Mouse (Mus musculus): ENCODE data around the gene Slc7a11. TPM values are rescaled to one million over a fixed set of nuclear protein-coding genes. Genes with fewer than 3 reads are reported as not detected.
A peak's percentile ranks its signal among the peaks of the same experiment; 100 is the strongest.

Gene Slc7a11
- total RNA-seq, 2 experiments from 2014 or later, result 0.42 to 0.47 TPM

DNA sequence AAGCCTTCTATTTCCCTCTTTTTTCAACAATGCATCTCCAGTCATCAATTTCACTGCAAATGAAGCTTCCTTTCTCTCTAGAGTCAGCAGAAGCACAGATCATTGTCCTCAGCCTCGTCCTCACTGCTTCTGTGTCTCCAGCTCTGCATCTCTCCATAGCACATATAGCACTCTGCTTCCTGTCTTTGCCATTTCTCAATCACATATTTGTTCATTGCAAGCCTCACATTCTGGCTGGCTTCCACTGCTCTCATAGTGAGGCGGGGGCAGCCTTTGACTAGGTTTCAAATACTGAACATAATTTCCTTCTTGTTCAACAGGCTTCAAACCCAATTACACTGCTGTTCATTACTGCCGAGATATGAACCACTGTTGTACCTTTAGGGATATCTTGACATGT is 305.1 kb downstream of the Slc7a11 start:
- no peak for DNase-seq

DNA sequence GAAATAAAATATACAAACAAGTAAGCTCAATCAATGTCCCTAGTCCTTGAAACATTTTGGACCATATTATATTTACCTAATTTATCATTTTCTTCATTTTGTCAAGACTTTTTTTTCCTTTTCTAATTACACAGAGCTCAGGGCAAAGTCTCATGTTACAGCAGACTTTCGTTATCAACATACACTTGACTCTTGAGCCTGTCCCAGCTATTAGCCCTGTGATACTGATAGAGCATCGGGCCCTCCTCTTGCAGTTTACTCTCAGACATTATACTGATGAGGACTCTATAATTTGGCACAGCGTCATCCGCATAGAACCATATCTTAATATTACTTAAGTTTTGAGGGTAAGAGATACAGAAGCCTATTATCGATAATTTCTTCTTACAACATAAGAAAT is 311.2 kb downstream of the Slc7a11 start:
- no peak for DNase-seq

DNA sequence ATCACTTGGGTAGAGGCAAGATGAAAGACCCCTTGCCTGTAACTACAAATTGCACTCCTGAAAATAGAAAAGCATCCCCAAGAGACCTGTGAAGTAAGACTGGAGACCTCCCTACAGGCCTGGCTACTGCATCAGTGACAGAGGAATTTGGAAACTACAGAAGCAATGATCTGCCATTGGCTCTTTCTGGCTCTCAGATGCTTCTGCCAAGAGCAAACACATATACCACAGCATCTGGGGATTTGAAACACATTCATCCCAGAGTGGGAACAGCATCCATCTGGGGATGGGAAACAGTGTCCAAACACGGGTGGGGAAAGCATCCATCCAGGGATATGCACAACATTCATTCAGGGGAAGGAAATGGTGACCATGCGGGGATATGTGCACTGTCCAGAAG is 313.1 kb downstream of the Slc7a11 start:
- no peak for DNase-seq

DNA sequence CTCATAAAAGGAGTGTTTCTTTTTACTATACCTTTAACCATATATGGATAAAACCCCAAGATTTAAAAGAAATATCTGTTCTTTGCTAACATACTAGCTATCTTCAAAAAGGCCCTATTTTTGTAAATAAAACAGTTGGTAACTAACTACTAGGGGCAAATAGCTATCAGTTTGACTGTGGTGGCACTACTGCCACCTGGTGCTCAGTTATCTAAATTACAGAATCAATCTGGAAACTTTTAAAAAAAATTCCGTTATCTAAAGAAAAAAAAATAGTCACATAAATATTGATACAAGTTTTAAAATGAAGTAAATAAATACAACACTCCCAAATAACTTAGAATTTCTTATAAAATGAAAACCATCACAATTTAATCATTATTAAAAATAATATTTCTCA is 322.4 kb downstream of the Slc7a11 start:
- no peak for DNase-seq

DNA sequence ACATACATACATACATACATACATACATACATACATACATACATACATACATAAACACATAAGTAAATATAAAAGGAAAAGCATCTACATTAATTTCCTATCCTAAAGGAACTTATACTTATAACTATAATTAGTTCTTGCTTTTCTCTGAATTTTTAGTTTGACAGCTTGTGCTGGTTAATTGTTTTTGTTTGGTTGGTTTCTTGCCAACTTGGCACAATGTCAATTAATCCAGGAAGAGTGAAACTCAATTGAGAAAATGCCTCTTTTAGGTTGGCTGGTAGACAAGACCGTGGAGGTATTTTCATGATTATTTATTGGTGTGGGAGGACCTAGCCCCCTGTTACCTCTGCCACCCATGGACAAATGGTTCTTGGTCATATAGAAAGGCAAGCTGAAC is 327.1 kb downstream of the Slc7a11 start:
- no peak for DNase-seq

DNA sequence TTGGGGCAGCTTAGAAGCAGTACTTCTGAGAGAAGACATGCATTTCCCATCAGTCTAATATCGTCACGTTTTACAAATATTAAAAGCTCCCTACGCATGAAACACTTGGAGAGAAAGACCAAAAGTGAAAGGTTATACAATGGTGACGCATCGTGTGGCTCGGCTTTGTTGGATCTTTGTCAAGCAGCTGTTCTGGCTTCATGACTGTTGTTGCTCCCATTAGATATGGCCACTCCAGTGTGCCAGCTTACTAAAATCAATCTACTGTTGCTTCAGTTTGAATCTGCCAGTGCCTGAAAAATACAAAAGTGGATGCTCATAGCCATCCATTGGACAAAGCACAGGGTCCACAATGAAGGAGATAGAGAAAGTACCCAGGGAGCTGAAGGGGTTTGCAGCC is 337.9 kb downstream of the Slc7a11 start:
- DNase-seq, result peak; percentile 34

DNA sequence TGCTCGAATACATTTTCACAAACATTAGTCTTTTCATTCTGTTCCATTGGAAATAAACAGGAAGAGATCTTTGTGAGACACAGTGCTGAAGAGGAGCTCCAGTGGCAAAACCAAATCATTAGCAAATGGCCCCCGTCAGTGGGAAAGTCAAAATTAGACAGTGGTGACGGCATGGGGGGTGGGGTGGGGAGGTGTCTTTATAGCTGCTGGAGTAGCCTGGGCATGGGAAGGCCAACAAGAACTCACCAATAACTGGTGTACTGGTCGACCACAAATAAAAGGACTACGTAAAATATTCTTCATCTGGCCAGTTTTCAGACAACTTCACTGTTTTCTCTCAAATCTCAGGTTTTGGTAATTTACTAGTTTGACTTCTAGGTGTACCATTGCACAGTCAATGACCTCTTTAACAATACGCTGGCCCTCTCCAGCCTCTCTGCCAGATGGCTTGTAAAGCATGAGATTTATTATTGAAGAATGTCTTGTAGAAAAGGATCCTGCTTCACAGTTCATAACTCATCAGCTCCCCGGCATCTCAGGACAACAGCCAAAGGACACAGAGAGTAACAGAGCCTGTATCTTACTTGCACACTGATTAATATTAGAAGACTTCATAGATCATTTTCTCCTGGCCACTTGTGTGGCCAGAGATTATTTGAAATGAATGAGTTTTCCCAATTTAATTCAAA is 348.9 kb downstream of the Slc7a11 start:
- no peak for DNase-seq

DNA sequence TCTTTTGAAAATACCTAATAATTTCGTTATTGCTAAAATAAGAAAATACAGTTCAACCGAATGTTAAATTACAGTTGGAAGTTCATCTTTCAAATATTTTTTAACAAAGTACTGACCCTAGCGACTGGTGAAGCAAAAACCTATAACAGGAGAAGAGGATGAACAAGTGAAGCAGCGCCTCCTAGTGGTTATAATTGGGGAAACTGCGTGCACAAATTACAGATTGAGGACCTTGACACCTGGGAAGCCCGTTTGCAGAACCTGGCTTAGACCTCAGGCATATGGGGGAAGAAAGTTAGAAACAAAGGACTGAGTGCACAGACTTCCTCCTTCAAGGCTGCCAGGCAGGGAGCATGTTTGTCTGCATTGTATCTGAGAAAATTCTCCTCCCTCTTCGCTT is 366.4 kb downstream of the Slc7a11 start:
- DNase-seq, result peak; percentile 67

DNA sequence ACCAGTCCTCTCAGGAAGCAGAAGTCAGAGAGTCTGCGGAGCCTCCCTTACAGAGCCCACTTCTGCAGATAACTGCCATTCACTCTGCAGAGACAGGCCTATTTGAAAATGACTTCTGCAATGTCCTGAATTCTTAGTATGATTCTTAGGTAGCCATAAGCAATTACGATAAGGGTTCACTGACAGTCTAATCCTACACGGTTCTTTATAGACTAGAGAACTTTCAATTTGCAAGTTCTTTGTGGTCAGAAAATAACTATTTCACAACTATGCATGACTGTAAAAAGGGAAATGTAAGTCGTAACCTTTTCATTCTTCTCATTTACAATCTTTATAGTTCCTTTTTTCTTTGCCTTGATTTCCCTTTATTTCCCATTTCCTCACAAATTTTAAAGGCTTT is 380.0 kb downstream of the Slc7a11 start:
- no peak for DNase-seq

DNA sequence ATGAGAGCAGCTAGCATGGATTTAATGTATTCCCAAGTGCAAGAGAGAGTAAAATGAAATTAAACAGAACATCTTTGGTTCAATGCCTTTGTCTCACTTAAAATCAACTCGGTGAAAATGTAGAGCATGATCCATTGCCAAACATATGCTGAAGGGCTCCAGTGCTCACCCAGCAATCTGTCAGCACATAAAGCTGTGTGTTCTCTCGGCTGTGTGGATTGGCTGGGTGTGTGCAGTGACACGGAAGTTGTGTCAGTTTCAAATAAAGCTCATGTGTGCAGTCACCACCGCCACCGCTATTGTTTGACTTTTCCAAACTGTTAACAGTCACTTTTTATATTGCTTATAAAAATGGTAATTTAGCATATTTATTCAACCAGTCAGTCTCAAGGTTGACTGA is 398.7 kb downstream of the Slc7a11 start:
- no peak for DNase-seq

DNA sequence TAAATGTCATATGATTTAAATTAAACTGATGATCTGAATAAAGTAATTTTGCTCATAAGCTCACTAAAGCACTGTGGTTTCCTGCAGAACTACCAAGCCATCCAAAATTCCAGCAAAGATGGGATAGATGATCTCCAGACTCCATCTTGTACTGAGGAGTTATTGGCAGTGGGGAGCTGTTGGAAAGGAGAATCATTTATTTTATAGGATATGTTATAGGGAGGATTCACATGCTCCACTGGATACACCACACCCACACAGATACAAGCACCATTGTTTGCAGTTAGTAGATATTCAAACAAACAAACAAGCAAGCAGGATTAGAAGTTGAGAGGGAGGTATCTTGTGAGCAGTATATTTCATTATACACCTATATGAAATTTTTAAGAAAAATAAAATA is 399.3 kb downstream of the Slc7a11 start:
- DNase-seq, result no peak

DNA sequence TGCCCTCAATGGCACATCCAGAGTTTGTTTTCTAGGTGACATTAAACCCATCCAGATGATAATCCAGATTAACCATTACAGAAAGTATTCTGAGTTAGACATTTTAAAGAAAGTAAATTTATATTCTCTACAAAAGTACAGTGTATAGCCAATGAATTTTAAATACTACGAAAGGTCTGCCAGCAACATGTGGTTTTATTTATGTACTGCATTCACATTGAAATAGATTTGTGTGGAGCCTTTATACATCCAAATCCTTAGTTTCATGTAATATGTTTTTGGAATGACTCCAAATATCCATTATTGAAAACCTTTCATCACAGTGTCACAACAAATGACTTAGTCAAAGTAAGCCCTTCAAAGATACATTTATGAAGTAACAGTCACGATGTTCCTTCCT is 402.3 kb downstream of the Slc7a11 start:
- no peak for DNase-seq

DNA sequence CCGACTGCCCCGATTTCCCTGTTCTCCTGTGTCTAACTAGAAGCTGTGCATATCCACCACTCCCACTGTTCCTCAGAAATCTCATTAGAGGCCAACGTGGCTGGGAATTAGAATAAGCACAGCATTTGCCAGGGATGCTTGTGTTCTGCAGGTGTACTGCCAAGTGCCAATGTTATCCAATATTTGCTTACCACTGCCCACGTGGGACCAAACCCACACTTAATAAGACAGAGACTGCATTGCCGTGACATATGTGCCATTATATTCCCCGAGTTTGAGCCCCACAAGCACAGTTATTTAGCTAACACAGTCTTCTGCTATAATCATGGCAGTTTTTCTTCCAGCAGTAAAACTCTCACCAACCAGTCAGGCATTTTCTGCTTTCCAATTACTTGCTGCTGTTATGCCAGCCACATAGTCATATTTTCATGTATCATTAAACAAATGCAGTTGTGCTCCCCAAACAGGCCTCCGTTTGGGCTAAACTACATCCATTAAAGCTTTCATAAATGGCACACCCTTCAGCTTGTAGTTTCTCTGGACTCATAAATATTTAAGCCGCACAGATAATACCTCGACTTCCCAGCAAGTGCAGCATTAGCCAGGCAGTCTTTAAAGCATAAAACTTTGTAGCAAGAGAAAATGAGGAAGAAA is 407.4 kb downstream of the Slc7a11 start:
- no peak for DNase-seq

DNA sequence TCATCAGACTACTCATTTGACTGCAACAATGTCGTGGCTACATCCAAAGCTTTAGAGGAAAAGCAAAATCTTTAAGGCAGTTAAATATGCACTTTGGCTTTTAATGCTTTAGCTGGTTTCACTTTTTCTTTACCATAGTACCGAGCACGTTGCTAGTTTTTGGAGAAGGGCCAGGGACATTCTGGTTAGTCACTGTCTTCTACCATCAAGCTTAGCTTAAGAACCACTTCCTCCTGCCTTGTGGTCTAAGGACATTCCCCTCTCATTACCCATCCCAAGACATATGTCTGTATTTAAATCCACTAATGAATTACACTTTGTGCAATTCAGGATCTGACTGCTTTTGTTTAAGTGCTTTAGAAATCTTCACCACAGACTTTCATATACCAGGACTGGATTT is 410.1 kb downstream of the Slc7a11 start:
- DNase-seq, result no peak

DNA sequence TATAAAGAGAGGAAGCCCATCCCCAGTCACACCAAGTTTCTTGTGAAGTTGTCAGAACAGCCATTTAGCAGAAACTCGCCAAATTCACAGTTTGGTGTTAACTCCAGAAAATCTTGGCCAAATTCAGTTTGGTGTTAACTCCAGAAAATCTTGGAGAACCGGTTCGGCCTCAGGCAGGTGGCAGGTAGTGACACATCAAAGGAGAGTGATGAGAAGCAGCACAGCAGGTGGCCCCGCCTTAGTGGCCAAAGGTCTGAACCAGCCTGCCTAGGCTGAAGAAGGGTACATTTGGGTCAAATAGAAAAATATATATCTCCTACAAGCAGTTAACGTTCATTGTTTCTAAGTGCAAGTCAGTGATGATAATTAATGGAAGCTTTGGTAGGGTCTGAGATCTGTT is 417.4 kb downstream of the Slc7a11 start:
- no peak for DNase-seq

DNA sequence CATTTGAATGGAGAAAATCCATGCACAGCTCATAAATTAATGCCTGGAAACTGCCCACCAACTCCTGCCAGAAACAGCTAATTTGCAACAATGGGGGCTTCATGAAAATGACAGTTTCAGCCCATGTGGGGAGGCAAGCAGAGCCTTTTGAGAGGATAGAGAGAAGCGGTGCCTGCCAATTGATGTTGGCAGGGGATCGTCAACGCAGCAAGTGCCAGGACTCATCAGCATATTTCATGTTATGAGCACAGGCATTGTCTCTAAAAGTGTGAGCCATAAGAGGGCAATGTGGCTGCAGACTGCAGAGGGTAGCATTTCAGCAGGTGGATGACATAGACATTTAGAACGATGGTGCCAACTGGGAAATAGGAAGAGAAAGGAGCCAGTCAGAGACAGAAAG is 429.0 kb downstream of the Slc7a11 start:
- peak; percentile 31 for DNase-seq

DNA sequence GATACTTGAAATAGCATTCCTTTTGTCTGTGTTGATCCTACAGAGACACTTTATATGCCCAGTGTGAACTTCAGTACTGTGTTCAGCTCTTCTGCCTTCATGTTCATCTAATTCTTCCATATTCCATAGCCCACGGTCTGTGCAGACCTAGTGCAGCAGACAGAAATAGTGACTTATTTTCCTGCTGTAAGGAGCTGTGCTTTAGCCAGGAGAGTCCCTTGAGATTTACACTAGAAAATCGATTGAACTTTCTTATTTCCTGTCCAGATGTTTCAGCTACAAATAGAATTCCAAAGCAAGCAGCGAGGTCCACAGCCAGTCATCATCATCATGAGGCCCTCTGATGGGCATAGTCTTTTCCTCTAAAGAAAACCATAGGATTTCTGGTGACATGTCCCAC is 431.4 kb downstream of the Slc7a11 start:
- DNase-seq, result no peak

DNA sequence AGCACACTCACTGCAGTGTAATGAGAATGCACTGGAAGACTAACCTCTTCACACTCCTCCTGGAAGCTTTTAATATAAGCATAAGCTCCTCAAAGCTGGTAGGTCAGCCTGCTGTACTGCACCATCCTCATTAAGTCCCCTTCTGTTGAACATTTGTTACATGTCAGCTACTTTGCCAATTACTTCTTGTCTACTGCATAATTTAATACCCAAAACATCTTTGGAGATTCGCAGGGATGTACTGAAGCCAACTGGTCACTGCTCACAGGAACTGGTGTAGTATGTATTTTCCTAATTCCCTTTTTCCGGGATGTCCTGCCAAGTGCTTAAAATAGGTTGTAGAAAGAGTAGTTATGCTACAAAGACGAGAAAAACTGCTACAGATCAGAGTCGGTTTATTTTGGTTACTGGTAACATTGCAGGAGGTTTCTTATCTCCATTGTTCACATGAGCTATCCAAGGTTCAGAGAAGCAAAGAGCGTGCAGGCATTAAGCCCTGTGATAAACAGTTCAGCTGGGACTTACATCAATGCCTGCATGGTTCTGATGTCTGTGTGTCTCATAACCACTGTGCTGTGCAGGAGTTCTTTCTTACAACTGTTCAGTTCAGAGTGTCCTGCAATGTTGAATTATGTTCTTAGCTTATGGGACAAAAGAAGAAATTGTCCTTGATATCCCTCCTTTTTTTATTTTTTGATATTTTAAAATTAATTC is 439.3 kb downstream of the Slc7a11 start:
- no peak for DNase-seq

DNA sequence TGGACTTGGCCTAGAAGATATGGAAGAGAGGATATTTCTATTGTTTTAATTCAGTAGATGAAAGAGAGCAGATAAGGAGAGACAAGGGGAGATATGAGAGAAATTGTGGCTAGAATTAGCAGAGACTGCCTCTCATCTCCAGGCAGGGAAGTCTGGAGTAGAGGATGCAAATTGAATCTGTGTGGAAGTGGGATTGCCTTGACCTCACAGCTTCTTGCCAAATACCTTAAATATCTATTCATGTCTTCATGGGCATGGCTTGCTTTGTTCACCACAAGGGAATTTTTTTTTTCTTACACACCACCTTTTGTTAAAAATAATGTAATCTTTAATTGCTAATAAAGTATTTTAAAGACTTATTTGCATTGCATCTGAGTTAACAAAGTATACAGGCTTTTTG is 441.3 kb downstream of the Slc7a11 start:
- no peak for DNase-seq

DNA sequence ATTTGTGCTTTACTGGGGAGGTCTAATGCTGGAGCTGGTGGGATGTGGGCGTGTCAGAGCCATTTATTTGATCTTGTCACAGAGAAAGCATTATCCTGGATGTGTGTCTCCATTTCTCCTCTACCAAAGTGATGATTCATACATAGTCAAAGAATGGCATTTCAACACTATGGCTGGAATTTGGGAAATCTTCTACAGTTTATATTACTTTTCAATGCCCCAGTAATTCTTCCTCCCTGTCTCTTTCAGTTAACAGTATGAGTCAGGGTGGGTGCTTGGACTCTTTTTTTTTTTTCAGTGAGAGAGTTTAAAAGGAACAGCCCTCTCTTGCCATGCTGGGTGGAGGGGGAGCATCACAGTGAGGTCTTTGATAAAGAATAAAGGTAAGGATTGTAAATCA is 441.8 kb downstream of the Slc7a11 start:
- no peak for DNase-seq

DNA sequence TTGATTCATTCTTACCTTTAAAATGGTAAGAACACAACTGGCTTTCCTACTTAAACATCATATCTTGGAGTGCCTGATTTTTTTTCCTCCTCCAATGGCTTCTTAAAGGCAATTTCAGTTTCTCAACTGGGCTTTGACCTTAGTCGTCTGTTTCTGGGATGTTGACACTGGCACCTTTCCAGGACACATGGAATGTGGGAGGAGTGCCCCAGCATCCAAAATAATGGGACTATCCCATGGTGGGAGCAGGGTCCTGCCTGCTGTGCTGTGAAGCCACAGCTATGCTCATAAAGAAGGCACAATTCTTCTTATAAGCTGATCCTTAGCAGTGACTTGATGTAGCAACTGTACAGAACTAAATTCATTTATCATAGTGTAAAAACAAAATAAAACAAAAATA is 450.5 kb downstream of the Slc7a11 start:
- peak; percentile 10 for DNase-seq

DNA sequence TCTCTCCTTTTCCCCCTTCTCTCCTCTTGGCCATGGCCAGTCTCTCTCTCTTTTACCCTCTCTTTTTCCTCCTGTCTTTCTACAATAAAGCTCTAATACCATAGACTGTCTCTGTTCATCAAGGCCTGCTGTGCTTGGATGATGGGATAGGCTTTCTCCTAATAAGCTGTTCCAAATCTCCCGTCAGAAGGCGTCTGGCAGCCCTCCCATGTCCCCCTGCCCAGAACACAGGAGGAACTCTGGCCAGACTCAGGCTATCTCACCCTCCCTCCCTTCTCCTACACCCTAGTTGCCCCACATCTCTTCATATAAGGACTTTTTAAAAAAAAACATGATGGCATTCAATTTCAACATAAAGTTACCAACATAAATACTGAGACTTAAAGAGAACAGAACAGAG is 456.2 kb downstream of the Slc7a11 start:
- DNase-seq, result no peak

DNA sequence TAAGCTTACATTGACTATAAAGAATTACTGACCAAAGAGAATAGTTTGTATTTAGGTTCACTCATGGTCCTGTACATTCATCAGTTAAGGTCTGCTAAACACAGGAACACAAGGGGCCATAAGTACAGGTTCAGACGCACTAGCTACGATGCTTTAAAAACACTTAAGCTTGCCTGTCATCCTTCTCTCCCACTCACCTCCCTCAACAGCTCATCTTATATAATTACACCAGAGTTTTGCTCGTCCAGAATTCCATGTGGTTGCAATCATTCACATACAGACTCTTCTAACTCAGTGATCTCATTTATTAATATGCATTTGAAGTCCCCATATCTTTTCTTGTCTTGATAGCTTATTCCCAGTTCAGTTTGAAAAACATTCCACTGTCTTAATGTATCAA is 458.6 kb downstream of the Slc7a11 start:
- no peak for DNase-seq
